ENCODE assay signal across 17 mouse cellular contexts in genomic region chr13:56102160-56102559, GRCm38 (mm10). TPM values are rescaled to one million over a fixed set of nuclear protein-coding genes. Genes with fewer than 3 reads are reported as not detected.
DNase-seq lines count a peak whose midpoint lies in the region; ATAC-seq and TF ChIP-seq lines count a peak whose summit lies in the region.
"Had no signal": no experiment of that assay in that cellular context is flagged by ENCODE, and none has a peak within 500 bp of the region (broad histone marks: within the 10 kb centered on the region; RNA-seq: fewer than 3 reads in every experiment).

No protein-coding gene starts in this region.

- peaks cover 59% of the 10 kb centered on the region for H3K36me3 ChIP-seq in intestine, embryonic 14.5 days (ENCODE audit: control insufficient read depth, insufficient read depth, low read length)
- peaks cover 39% of the 10 kb centered on the region for H3K36me3 ChIP-seq in intestine, postnatal 0 days (ENCODE audit: control insufficient read depth, insufficient read depth)
- peaks cover 36% of the 10 kb centered on the region for H3K36me3 ChIP-seq in neural tube, embryonic 13.5 days
- peaks cover 43% of the 10 kb centered on the region for H3K36me3 ChIP-seq in limb, embryonic 15.5 days

- H3K4me3 ChIP-seq in intestine, embryonic 14.5 days (ENCODE audit: low read depth, low read length) = no peak overlapping the region
- H3K4me3 ChIP-seq in intestine, postnatal 0 days (ENCODE audit: low read depth, low read length) = no peak overlapping the region
- H3K4me3 ChIP-seq in neural tube, embryonic 13.5 days = no peak overlapping the region
- no peak overlapping the region for H3K4me3 ChIP-seq in limb, embryonic 15.5 days
- H3K4me3 ChIP-seq: forebrain, embryonic 12.5 days; megakaryocyte, embryonic 14.5 days had no signal

- peaks cover 31% of the 10 kb centered on the region for H3K4me1 ChIP-seq in intestine, embryonic 14.5 days (replicated peaks; ENCODE audit: control insufficient read depth, insufficient read depth, low read length)
- H3K4me1 ChIP-seq in intestine, postnatal 0 days (replicated peaks; ENCODE audit: control insufficient read depth, insufficient read depth, low read length) = peaks cover 4% of the 10 kb centered on the region; the same call in 1 of the 2 replicates
- peaks cover 44% of the 10 kb centered on the region for H3K4me1 ChIP-seq in neural tube, embryonic 13.5 days (replicated peaks)
- H3K4me1 ChIP-seq in limb, embryonic 15.5 days = peaks cover 36% of the 10 kb centered on the region

- H3K9me3 ChIP-seq in intestine, embryonic 14.5 days (ENCODE audit: control insufficient read depth, low read length) = no peaks in the 10 kb centered on the region
- no peaks in the 10 kb centered on the region for H3K9me3 ChIP-seq in intestine, postnatal 0 days (ENCODE audit: control insufficient read depth)
- H3K9me3 ChIP-seq in neural tube, embryonic 13.5 days = no peaks in the 10 kb centered on the region
- H3K9me3 ChIP-seq in limb, embryonic 15.5 days = no peaks in the 10 kb centered on the region
- H3K9me3 ChIP-seq: forebrain, embryonic 12.5 days; megakaryocyte, embryonic 14.5 days had no signal

- ATAC-seq in intestine, embryonic 14.5 days (replicated peaks; ENCODE audit: low FRiP score, low TSS enrichment, low read depth) = 0 out of 2 replicates have a peak, but pooled peaks have one; percentile 44
- ATAC-seq in intestine, postnatal 0 days = no peak
- no peak for ATAC-seq in neural tube, embryonic 13.5 days (ENCODE audit: low read depth)
- peak; percentile 68 for ATAC-seq in limb, embryonic 15.5 days (ENCODE audit: insufficient number of reproducible peaks, low FRiP score, low TSS enrichment, low read depth)
- ATAC-seq: activated CD4-positive, CD25-positive, alpha-beta regulatory T cell, adult 4 months; liver, postnatal 0 days; Patski had no signal

- 42% methylated on average over 9 of the region's 9 CpGs for WGBS in intestine, embryonic 14.5 days
- WGBS in intestine, postnatal 0 days = 68% methylated on average over 9 of the region's 9 CpGs
- WGBS in neural tube, embryonic 13.5 days = 61% methylated on average over 9 of the region's 9 CpGs
- 36% methylated on average over 9 of the region's 9 CpGs for WGBS in limb, embryonic 15.5 days

- no peaks in the 10 kb centered on the region for H3K27me3 ChIP-seq in intestine, embryonic 14.5 days (replicated peaks; ENCODE audit: control insufficient read depth, insufficient read depth, low read length)
- H3K27me3 ChIP-seq in intestine, postnatal 0 days (replicated peaks; ENCODE audit: control insufficient read depth, insufficient read depth, low read length) = no peaks in the 10 kb centered on the region
- no peaks in the 10 kb centered on the region for H3K27me3 ChIP-seq in neural tube, embryonic 13.5 days
- H3K27me3 ChIP-seq in limb, embryonic 15.5 days = no peaks in the 10 kb centered on the region
- H3K27me3 ChIP-seq: forebrain, embryonic 12.5 days; megakaryocyte, embryonic 14.5 days; Patski had no signal

- 0 out of 2 replicates have a peak overlapping the region, but pooled peaks have one; percentile 7 for H3K4me2 ChIP-seq in intestine, embryonic 14.5 days (ENCODE audit: low read length)
- no peak overlapping the region for H3K4me2 ChIP-seq in intestine, postnatal 0 days (replicated peaks; ENCODE audit: low read depth)
- H3K4me2 ChIP-seq in neural tube, embryonic 13.5 days = no peak overlapping the region
- no peak overlapping the region for H3K4me2 ChIP-seq in limb, embryonic 15.5 days
- H3K4me2 ChIP-seq: forebrain, embryonic 12.5 days had no signal

- no peak overlapping the region for H3K9ac ChIP-seq in intestine, embryonic 14.5 days (ENCODE audit: low read length)
- no peak overlapping the region for H3K9ac ChIP-seq in intestine, postnatal 0 days (ENCODE audit: low read depth, low read length)
- no peak overlapping the region for H3K9ac ChIP-seq in neural tube, embryonic 13.5 days
- H3K9ac ChIP-seq in limb, embryonic 15.5 days = no peak overlapping the region
- H3K9ac ChIP-seq: forebrain, embryonic 12.5 days; liver, postnatal 0 days had no signal

- no peak for DNase-seq in intestine, embryonic 14.5 days (ENCODE audit: low spot score)
- DNase-seq in neural tube, embryonic 10.5 days (ENCODE audit: extremely low spot score, low spot score) = no peak
- no peak for DNase-seq in layer of hippocampus, postnatal 25 days (ENCODE audit: extremely low spot score in 1 of 2, low spot score in 1 of 2)
- DNase-seq in urinary bladder, postnatal 14 days (ENCODE audit: low spot score) = no peak
- DNase-seq: adrenal gland, postnatal 36 days; cerebellum, adult 8-10 months; gastrocnemius, postnatal 25 days; layer of hippocampus, postnatal 36 days; liver, postnatal 0 days; right cerebral cortex, postnatal 25 days had no signal

- no peak for TF ChIP-seq CTCF in intestine, postnatal 0 days (IDR thresholded peaks at IDR 0.05; ENCODE audit: low read depth)

- H3K27ac ChIP-seq in intestine, embryonic 14.5 days (ENCODE audit: low read depth) = peak overlapping the region; percentile 65
- H3K27ac ChIP-seq in intestine, postnatal 0 days (ENCODE audit: low read depth, low read length) = no peak overlapping the region; the same call in 1 of the 2 replicates
- peak overlapping the region; percentile 84 for H3K27ac ChIP-seq in neural tube, embryonic 13.5 days (replicated peaks)
- H3K27ac ChIP-seq in limb, embryonic 15.5 days = peak overlapping the region; percentile 64
- H3K27ac ChIP-seq: forebrain, embryonic 12.5 days had no signal

RNA-seq across cellular contexts. Expression of gene H2afy, which starts 34.0 kb away (rescaled TPM):
- 361 and 379 TPM in 2 replicates for polyA plus RNA-seq in intestine, embryonic 14.5 days (2014; fragmentation: Nextera tagmentation; extraction: Ambion mirVana)
- polyA plus RNA-seq in intestine, postnatal 0 days (2015; fragmentation: Nextera tagmentation; extraction: Ambion mirVana) = 132 and 138 TPM in 2 replicates
- polyA plus RNA-seq in neural tube, embryonic 13.5 days (2015; fragmentation: Nextera tagmentation; extraction: Ambion mirVana) = 367 and 382 TPM in 2 replicates
- 242 and 272 TPM in 2 replicates for polyA plus RNA-seq in limb, embryonic 15.5 days (2015; fragmentation: Nextera tagmentation; extraction: Ambion mirVana)
- 100 to 1,000 TPM; 115 to 130 TPM for total RNA-seq in layer of hippocampus, postnatal 25 days (2021)

Comparison
In these comparisons a context has a peak if more than half of its experiments do, and no peak if none do; other contexts are left out.
1. ATAC-seq: peak in intestine, embryonic 14.5 days (single experiment) and limb, embryonic 15.5 days (single experiment); none in intestine, postnatal 0 days (single experiment) and neural tube, embryonic 13.5 days (single experiment).